Mouse (Mus musculus): ENCODE results near the gene Slc34a1. TPM values are rescaled to one million over a fixed set of nuclear protein-coding genes. Genes with fewer than 3 reads are reported as not detected.
A peak's percentile ranks its signal among the peaks of the same experiment; 100 is the strongest.

Gene Slc34a1
- total RNA-seq, 2 experiments from 2014 or later = 0.44 to 0.58 TPM

- peak; percentile 27 for ATAC-seq (ENCODE audit: poor library complexity, severe bottlenecking)
These were observed 67.2 kb downstream of the Slc34a1 start for GRCm38 (mm10) chr13:55465184-55465583.

Other genes with a start within 250 kb of the Slc34a1 start
- not detected in 2 replicates for gene Fgfr4, start 245.5 kb upstream of the Slc34a1 start, total RNA-seq (2015)
- gene Fgfr4, start 245.5 kb upstream of the Slc34a1 start, total RNA-seq (2017) = not detected in 2 replicates
- gene Nsd1, start 188.4 kb upstream of the Slc34a1 start, total RNA-seq (2015) = 68.2 TPM in 2 replicates
- gene Nsd1, start 188.4 kb upstream of the Slc34a1 start, total RNA-seq (2017) = 71.6 and 83.6 TPM in 2 replicates
- gene Prelid1, start 77.7 kb upstream of the Slc34a1 start, total RNA-seq (2015) = 455 and 498 TPM in 2 replicates
- 146 and 163 TPM in 2 replicates for gene Prelid1, start 77.7 kb upstream of the Slc34a1 start, total RNA-seq (2017)
- gene Rab24, start 76.2 kb upstream of the Slc34a1 start, total RNA-seq (2015) = 228 and 247 TPM in 2 replicates
- gene Rab24, start 76.2 kb upstream of the Slc34a1 start, total RNA-seq (2017) = 47.0 and 54.4 TPM in 2 replicates
- gene Mxd3, start 68.4 kb upstream of the Slc34a1 start, total RNA-seq (2015) = 33.1 and 36.5 TPM in 2 replicates
- 31.4 and 36.1 TPM in 2 replicates for gene Mxd3, start 68.4 kb upstream of the Slc34a1 start, total RNA-seq (2017)
- gene Lman2, start 35.4 kb upstream of the Slc34a1 start, total RNA-seq (2015) = 73.6 and 74.9 TPM in 2 replicates
- gene Lman2, start 35.4 kb upstream of the Slc34a1 start, total RNA-seq (2017) = 91.4 and 96.4 TPM in 2 replicates
- 55.3 and 56.5 TPM in 2 replicates for gene Rgs14, start 28.5 kb upstream of the Slc34a1 start, total RNA-seq (2015)
- 68.1 and 75.0 TPM in 2 replicates for gene Rgs14, start 28.5 kb upstream of the Slc34a1 start, total RNA-seq (2017)
- gene Pfn3, start 17.0 kb downstream of the Slc34a1 start, total RNA-seq (2015) = not detected in 2 replicates
- not detected in 2 replicates for gene Pfn3, start 17.0 kb downstream of the Slc34a1 start, total RNA-seq (2017)
- 0.13 and 0.21 TPM in 2 replicates for gene F12, start 28.6 kb downstream of the Slc34a1 start, total RNA-seq (2015)
- gene F12, start 28.6 kb downstream of the Slc34a1 start, total RNA-seq (2017) = not detected in 2 replicates
- 87.3 and 89.9 TPM in 2 replicates for gene Grk6, start 46.9 kb downstream of the Slc34a1 start, total RNA-seq (2015)
- 144 and 155 TPM in 2 replicates for gene Grk6, start 46.9 kb downstream of the Slc34a1 start, total RNA-seq (2017)
- gene Prr7, start 66.1 kb downstream of the Slc34a1 start, total RNA-seq (2015) = 1.1 and 1.2 TPM in 2 replicates
- gene Prr7, start 66.1 kb downstream of the Slc34a1 start, total RNA-seq (2017) = 1.4 and 1.8 TPM in 2 replicates
- gene Dbn1, start 89.9 kb downstream of the Slc34a1 start, total RNA-seq (2015) = 0.18 TPM in 1 of 2 replicates, not detected in the other
- gene Dbn1, start 89.9 kb downstream of the Slc34a1 start, total RNA-seq (2017) = 0.57 and 2.9 TPM in 2 replicates
- 23.8 and 25.9 TPM in 2 replicates for gene Pdlim7, start 115.5 kb downstream of the Slc34a1 start, total RNA-seq (2015)
- 9.4 and 12.4 TPM in 2 replicates for gene Pdlim7, start 115.5 kb downstream of the Slc34a1 start, total RNA-seq (2017)
- gene Dok3, start 131.1 kb downstream of the Slc34a1 start, total RNA-seq (2015) = 73.6 and 80.6 TPM in 2 replicates
- 81.2 and 88.6 TPM in 2 replicates for gene Dok3, start 131.1 kb downstream of the Slc34a1 start, total RNA-seq (2017)
- gene Ddx41, start 138.5 kb downstream of the Slc34a1 start, total RNA-seq (2015) = 16.2 and 20.9 TPM in 2 replicates
- gene Ddx41, start 138.5 kb downstream of the Slc34a1 start, total RNA-seq (2017) = 41.4 and 56.6 TPM in 2 replicates
- gene Fam193b, start 172.9 kb downstream of the Slc34a1 start, total RNA-seq (2015) = 29.7 and 35.4 TPM in 2 replicates
- gene Fam193b, start 172.9 kb downstream of the Slc34a1 start, total RNA-seq (2017) = 19.1 and 26.4 TPM in 2 replicates
- 44.1 and 54.7 TPM in 2 replicates for gene Tmed9, start 175.5 kb downstream of the Slc34a1 start, total RNA-seq (2015)
- 87.7 and 100 TPM in 2 replicates for gene Tmed9, start 175.5 kb downstream of the Slc34a1 start, total RNA-seq (2017)
- gene B4galt7, start 201.7 kb downstream of the Slc34a1 start, total RNA-seq (2015) = 10.4 TPM in 2 replicates
- gene B4galt7, start 201.7 kb downstream of the Slc34a1 start, total RNA-seq (2017) = 11.3 and 11.8 TPM in 2 replicates
- gene Caml, start 224.8 kb downstream of the Slc34a1 start, total RNA-seq (2015) = 30.5 and 30.6 TPM in 2 replicates
- gene Caml, start 224.8 kb downstream of the Slc34a1 start, total RNA-seq (2017) = 25.9 and 36.6 TPM in 2 replicates
- 44.2 and 49.5 TPM in 2 replicates for gene Ddx46, start 236.8 kb downstream of the Slc34a1 start, total RNA-seq (2015)
- gene Ddx46, start 236.8 kb downstream of the Slc34a1 start, total RNA-seq (2017) = 58.1 and 60.1 TPM in 2 replicates

Data from megakaryocyte, adult 5-6 weeks (primary cell).